Mouse (Mus musculus) midbrain, embryonic 10.5 days (tissue): Measurements from ENCODE around the gene Pcif1. TPM values are rescaled to one million over a fixed set of nuclear protein-coding genes. Genes with fewer than 3 reads are reported as not detected.

Experiments used
- DNase-seq: peaks from one replicate; pipeline ENCODE4 v3.0.0-alpha.2; 2017; ENCODE audit warnings: low spot score
- H3K27ac ChIP-seq: fragments of 300-500 bp; sonication (generic); replicated peaks from 2 replicates; pipeline ENCODE4 v1.5.1; 2016; ENCODE audit warnings: mild to moderate bottlenecking
- H3K27me3 ChIP-seq: fragments of 300-500 bp; sonication (generic); 2 replicates; pipeline ENCODE4 v1.6.1; 2016; ENCODE audit warnings: low read depth, mild to moderate bottlenecking; ENCODE audit not compliant: poor library complexity, severe bottlenecking
- H3K36me3 ChIP-seq: fragments of 300-500 bp; sonication (generic); 2 replicates; pipeline ENCODE4 v1.6.1; 2016; ENCODE audit warnings: mild to moderate bottlenecking, moderate library complexity
- H3K4me1 ChIP-seq: fragments of 300-500 bp; sonication (generic); 2 replicates; pipeline ENCODE4 v1.6.1; 2016
- H3K4me3 ChIP-seq: fragments of 300-500 bp; sonication (generic); 2 replicates; pipeline ENCODE4 v1.5.1; 2016; ENCODE audit warnings: mild to moderate bottlenecking, moderate library complexity
- H3K9me3 ChIP-seq: fragments of 300-500 bp; sonication (generic); replicated peaks from 2 replicates; pipeline ENCODE4 v1.6.1; 2016; ENCODE audit warnings: mild to moderate bottlenecking
- WGBS: fragments of 180-500 bp; shearing (Covaris S2); methylation state at CpG from one replicate; pipeline ENCODE4 v1.1.7; 2016; 5-methylcytosine and 5-hydroxymethylcytosine counted together
- polyA plus RNA-seq: library from polyadenylated mRNA; unstranded; fragments of >200 nt; fragmentation: Nextera tagmentation; extraction: Ambion mirVana; gene quantifications from 2 replicates; pipeline ENCODE4 v1.2.1, GENCODE M21; 2016

Pcif1 gene
- polyA plus RNA-seq, 1 experiment from 2014 or later = 73.8 TPM

DNA sequence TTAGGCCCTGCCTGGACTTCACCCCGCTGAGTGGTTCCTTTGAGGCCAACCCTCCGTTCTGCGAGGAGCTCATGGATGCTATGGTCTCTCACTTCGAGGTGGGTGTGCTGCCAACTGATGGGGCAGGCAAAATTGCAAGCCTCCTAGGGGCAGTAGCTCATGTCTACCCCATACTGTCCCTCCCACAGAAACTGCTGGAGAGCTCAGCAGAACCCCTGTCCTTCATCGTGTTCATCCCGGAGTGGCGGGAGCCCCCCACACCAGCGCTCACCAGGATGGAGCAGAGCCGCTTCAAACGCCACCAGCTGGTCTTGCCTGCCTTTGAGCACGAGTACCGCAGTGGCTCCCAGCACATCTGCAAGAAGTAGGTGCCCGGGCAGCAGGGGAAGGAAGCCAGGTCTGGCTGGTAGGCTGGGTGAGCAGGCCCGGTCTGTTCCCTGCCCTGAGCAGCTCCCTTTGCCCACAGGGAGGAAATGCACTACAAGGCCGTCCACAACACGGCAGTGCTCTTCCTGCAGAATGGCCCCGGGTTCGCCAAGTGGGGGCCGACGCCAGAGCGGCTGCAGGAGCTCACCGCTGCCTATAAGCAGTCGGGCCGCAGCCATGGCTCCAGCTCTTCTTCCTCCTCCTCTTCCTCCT is 11.4 kb downstream of the Pcif1 start:
- Histone ChIP-seq H3K9me3 (no peaks in the 10 kb centered on the region; the same call in 1 of the 2 replicates), H3K4me3 (no peak overlapping the region), H3K27me3 (no peaks in the 10 kb centered on the region), H3K4me1 (no peaks in the 10 kb centered on the region), H3K36me3 (peaks cover 100% of the 10 kb centered on the region), H3K27ac (no peak overlapping the region)
- no peak for DNase-seq
- 92% methylated on average over 24 of the region's 24 CpGs for WGBS

DNA sequence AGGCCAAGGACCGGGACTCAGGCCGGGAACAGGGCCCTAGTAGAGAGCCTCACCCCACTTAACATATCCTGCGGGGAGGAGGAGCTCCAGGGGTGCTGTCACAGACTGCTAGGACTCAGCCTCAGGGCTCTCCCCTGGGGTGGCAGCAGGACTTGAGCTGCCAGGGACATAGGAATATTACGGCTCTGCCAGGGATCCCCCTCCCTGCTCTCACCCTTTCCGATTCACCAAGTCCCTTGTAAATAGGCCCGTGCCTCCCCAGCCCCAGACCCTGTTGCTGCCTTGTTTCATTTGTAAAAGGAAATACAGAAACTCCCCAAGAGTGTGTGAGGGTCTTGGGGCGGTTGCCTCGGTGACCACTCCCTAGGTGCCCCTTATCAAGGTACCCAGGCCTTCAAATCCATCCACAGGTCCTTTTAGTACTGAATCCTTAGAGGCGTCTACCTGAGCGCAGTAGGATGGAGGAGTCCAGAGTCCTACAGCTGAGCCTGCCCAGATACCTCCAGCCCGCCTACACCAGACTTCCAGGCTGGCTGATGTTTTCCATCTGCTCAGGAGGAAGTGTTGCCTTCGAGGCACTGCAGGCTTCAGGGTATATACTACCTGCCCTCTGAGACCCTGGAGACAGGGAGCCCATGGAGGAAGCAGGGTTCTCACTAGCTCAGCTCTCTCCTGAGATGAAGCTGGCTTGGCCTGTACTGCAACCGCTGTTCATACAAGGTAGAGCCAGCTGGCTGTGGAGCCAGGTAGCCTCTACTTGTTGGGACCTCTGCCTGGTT is 12.1 kb downstream of the Pcif1 start:
- no peaks in the 10 kb centered on the region for H3K4me1 ChIP-seq
- H3K27me3 ChIP-seq = no peaks in the 10 kb centered on the region
- no peaks in the 10 kb centered on the region; the same call in 1 of the 2 replicates for H3K9me3 ChIP-seq
- H3K4me3 ChIP-seq = no peak overlapping the region
- H3K27ac ChIP-seq = no peak overlapping the region
- 87% methylated on average over 13 of the region's 13 CpGs for WGBS
- H3K36me3 ChIP-seq = peaks cover 100% of the 10 kb centered on the region
- DNase-seq = no peak

DNA sequence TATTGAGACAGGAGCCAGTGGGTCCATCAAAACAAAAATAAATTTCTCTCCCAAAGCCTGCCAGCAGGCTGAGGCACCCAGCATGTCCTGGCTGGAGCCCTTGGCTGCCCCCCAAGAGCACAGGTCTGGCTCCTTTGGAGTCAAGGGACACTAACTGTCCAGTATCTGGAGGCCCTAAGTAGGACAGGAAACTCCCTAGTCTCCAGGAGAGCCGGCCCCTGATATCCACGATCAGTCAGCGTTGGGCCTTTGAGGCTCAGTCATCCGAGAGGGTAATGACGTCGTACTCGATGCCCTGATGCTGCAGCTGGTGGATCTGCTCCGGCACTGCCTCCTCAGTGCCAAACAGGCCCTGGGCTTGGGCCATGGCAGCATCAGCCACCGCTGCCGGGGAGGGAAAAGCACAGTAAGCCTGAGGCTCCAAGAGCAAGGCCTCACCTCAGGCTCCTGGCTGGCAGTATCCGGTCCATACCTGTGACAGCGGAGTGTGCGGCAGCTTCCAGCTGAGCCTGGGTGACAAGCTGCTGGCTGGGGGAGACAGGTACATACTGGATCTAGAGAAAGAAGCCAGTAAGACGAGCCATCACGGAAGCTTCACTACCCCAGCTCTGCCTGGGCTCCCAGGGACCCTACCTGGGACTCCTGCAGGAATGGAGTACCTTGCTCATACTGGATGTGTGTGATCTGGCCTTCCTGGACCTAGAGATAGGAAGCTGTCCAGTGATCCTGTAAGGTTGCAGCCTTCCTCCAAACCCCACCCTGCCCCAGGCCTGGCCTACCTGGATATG is 13.0 kb downstream of the Pcif1 start:
- H3K9me3 ChIP-seq = no peaks in the 10 kb centered on the region; the same call in 1 of the 2 replicates
- H3K4me1 ChIP-seq = no peaks in the 10 kb centered on the region
- H3K27me3 ChIP-seq = no peaks in the 10 kb centered on the region
- peaks cover 100% of the 10 kb centered on the region for H3K36me3 ChIP-seq
- no peak overlapping the region for H3K27ac ChIP-seq
- WGBS = 93% methylated on average over 15 of the region's 15 CpGs
- no peak for DNase-seq
- no peak overlapping the region for H3K4me3 ChIP-seq

DNA sequence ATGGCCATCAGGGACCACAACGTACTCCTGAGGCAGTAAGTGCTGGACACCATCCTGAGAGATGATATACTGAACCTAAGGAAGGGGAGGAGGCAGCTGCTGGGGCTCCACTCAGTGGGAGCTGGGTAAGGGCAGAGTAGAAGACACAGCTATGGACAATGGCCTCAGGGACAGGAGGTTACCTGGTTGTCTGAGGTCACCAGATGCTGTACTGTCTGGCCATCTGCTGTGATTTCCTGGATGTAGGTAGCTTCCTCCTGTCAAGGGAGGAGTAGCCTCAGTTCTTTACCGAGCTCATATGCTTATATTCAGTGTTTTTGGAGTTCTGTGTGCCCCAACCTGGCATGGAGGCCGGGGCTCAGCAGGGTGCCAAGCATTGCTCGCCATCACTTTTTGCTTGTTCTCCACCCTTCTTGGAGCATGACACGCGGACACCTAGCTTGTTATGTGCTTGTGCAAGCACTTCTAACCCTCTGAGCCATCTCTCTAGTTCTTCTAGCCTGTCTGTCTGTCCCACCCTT is 13.7 kb downstream of the Pcif1 start:
- Histone ChIP-seq H3K4me1 (no peaks in the 10 kb centered on the region), H3K9me3 (no peaks in the 10 kb centered on the region; the same call in 1 of the 2 replicates), H3K4me3 (no peak overlapping the region), H3K27ac (no peak overlapping the region), H3K27me3 (no peaks in the 10 kb centered on the region), H3K36me3 (peaks cover 100% of the 10 kb centered on the region)
- 93% methylated on average over 6 of the region's 6 CpGs for WGBS
- DNase-seq = no peak

DNA sequence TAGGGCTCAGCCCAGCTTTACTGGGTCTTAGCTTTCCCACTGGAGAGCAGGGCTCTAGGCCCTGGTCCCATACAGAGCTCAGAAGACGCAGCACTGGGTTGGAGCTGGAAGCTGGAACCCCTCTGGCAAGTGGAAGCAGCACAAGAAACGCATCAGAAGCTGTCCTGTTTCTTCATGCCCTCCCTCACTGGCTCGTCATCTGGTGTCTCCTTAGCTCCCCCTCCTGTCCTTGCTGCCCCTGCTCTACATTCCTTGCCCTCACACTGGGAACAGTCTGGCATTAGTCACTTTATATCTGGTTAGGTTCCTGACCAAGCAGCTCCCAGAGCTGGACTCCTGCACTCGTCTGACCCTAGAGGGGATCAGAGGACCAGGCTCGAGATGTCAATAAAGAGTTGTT is 14.9 kb downstream of the Pcif1 start:
- Histone ChIP-seq H3K4me3 (no peak overlapping the region), H3K36me3 (peaks cover 100% of the 10 kb centered on the region), H3K27ac (no peak overlapping the region), H3K27me3 (no peaks in the 10 kb centered on the region), H3K9me3 (no peaks in the 10 kb centered on the region; the same call in 1 of the 2 replicates), H3K4me1 (no peaks in the 10 kb centered on the region)
- DNase-seq = no peak
- WGBS = 74% methylated on average over 5 of the region's 5 CpGs

DNA sequence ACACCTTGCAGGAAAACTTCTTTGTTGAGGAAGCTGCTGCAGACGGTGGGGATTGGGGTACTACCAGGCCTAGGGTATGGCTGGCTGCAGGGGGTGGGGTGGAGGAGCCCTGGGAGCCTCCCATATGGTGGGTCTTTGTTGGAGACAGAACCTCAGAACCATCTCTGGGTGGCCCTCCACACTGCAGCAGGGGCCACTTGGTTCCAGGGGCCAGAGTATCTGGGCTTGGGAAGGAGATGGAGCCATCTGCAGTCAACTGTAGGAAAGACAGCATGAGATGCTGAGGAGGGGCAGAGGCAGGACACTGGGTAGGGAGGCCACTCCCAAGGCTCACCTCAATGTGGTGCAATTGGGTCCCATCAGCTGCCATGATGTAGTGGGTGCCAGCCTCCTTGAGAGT is 15.5 kb downstream of the Pcif1 start:
- no peak overlapping the region for H3K27ac ChIP-seq
- H3K27me3 ChIP-seq = no peaks in the 10 kb centered on the region
- peaks cover 100% of the 10 kb centered on the region for H3K36me3 ChIP-seq
- H3K9me3 ChIP-seq = no peaks in the 10 kb centered on the region; the same call in 1 of the 2 replicates
- no peaks in the 10 kb centered on the region for H3K4me1 ChIP-seq
- 83% methylated on average over 1 of the region's 1 CpGs for WGBS
- no peak for DNase-seq
- H3K4me3 ChIP-seq = no peak overlapping the region

DNA sequence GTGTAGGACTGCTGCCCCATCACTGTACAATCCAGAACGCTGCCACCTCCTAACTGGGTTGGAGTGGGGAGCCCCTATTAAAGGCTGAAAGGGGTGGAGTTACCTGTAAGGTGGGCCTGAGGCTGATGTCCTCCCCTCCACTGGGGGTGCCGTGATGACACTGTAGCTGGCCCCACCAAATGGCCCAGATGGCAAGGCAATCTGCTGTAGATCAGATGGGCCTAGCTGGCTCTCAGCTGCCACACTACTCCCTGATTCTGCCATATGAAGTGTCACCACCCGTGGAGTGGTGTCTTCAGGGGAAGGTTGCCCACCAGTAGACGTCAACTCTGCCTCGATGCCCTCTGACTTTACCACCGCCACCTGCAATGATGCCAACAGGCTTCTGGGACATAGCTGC is 16.8 kb downstream of the Pcif1 start:
- Histone ChIP-seq H3K36me3 (peaks cover 100% of the 10 kb centered on the region), H3K27ac (no peak overlapping the region)
- 97% methylated on average over 6 of the region's 6 CpGs for WGBS

DNA sequence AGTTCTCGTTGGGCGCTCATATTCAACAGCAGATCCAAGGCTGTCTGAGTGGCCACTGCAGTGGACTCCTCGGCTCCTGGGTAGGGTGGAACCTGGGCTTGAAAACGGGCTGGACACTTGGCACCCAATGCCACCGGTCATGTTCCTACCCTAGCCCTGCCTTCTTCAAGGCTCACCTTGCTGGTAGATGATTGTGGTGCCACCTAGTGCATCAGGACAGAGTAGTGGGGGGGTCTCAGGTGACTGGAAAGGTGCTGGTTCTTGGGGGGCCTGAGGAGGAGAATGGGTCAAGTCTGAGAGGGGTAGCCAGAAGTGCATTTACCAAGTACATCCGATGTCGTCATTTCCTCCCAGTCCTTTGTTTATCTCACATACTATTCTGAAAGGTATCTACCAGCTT is 18.9 kb downstream of the Pcif1 start:
- Histone ChIP-seq H3K4me1 (peaks cover 7% of the 10 kb centered on the region; the same call in 1 of the 2 replicates), H3K4me3 (no peak overlapping the region), H3K9me3 (no peaks in the 10 kb centered on the region; the same call in 1 of the 2 replicates), H3K36me3 (peaks cover 100% of the 10 kb centered on the region), H3K27ac (no peak overlapping the region), H3K27me3 (no peaks in the 10 kb centered on the region)
- WGBS = 92% methylated on average over 7 of the region's 7 CpGs
- DNase-seq = no peak

More for the DNA sequence above, 16.8 kb downstream of the Pcif1 start:
- Histone ChIP-seq H3K9me3 (no peaks in the 10 kb centered on the region; the same call in 1 of the 2 replicates), H3K4me3 (no peak overlapping the region), H3K4me1 (no peaks in the 10 kb centered on the region), H3K27me3 (no peaks in the 10 kb centered on the region)
- DNase-seq = no peak

DNA sequence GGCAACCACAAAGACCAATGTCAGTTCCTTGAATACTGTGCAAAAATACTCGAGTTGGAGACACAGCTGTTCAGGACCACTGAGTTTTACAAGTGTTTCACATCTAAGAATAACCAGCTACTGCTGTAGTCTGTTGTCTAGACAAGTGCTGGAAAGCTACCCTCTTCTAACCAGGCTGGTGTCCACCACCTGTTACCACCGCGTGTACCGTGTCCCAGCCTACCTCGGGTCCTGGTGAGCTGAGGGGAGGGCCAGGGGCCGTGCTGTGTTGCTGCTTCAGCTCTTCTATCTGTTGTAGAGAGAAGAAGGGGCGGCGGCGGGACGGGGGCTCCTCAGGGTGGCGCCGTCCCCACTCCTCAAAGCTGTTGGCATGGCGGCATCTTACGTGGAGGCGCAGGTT is 19.9 kb downstream of the Pcif1 start:
- H3K4me1 ChIP-seq = peaks cover 8% of the 10 kb centered on the region; the same call in 1 of the 2 replicates
- H3K27ac ChIP-seq = no peak overlapping the region
- H3K9me3 ChIP-seq = no peaks in the 10 kb centered on the region; the same call in 1 of the 2 replicates
- H3K27me3 ChIP-seq = no peaks in the 10 kb centered on the region
- peaks cover 100% of the 10 kb centered on the region for H3K36me3 ChIP-seq
- H3K4me3 ChIP-seq = no peak overlapping the region
- WGBS = 93% methylated on average over 15 of the region's 15 CpGs
- no peak for DNase-seq

DNA sequence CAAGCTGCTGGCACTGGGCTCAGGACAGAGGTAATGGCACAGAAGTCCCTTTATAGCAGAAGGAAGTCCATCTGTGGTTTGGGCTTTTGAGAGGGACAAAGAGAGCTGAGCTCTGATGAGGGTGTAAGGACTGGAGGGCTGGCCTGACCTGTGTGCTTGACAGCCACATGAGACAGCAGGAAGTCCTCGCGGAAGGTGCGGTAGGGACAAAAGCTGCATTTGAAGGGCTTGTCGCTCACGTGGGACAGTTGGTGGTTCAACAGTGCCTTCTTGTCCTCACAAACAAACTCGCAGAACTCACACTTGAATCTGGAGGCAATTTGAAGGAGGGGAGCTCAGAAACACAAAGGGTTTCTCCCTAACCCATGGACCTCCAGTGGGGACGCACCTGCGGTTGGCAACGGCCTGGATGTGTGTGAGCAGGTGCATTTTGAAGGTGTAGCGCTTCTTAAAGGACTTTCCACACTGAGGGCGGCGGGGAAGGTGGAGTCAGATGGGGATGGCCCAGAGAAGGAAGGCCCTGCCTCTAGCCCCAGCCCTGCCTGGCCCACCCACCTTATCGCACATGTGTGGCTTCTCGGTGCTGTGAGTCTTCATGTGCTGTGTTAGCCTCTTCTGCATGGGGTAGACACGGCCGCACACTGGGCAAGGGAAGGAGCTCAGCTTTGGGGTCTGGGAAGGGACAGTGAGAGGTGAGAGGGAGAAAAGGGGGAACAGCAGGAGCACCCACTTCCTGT is 20.8 kb downstream of the Pcif1 start:
- H3K36me3 ChIP-seq = peaks cover 100% of the 10 kb centered on the region

DNA sequence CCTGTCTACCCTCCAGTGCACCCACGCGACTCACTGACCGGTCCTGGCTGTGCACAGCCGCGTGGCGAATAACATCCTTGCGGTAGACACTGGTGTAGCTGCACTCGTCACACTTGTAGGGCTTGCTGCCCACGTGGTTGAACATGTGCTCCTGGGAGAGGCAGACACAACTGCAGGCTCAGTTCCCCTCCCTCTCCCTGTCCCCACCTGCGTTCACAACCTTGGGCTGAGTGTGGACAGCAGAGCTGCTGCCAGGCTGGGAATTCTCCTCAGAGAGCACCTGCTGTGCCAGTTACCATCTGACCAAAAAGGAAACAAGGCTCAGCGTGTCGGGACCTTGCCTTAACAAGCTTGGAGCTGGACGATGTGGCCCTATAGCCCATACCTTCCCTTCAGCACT is 22.3 kb downstream of the Pcif1 start:
- 91% methylated on average over 13 of the region's 13 CpGs for WGBS
- H3K27me3 ChIP-seq = no peaks in the 10 kb centered on the region
- peaks cover 100% of the 10 kb centered on the region for H3K36me3 ChIP-seq
- no peak for DNase-seq
- H3K4me1 ChIP-seq = peaks cover 8% of the 10 kb centered on the region; the same call in 1 of the 2 replicates
- H3K9me3 ChIP-seq = peaks cover 8% of the 10 kb centered on the region
- H3K27ac ChIP-seq = no peak overlapping the region
- H3K4me3 ChIP-seq = no peak overlapping the region

More for the DNA sequence above, 20.8 kb downstream of the Pcif1 start:
- H3K27ac ChIP-seq = no peak overlapping the region
- H3K4me3 ChIP-seq = no peak overlapping the region
- 95% methylated on average over 16 of the region's 16 CpGs for WGBS
- H3K4me1 ChIP-seq = peaks cover 8% of the 10 kb centered on the region; the same call in 1 of the 2 replicates
- no peaks in the 10 kb centered on the region for H3K27me3 ChIP-seq
- H3K9me3 ChIP-seq = no peaks in the 10 kb centered on the region; the same call in 1 of the 2 replicates
- DNase-seq = no peak

DNA sequence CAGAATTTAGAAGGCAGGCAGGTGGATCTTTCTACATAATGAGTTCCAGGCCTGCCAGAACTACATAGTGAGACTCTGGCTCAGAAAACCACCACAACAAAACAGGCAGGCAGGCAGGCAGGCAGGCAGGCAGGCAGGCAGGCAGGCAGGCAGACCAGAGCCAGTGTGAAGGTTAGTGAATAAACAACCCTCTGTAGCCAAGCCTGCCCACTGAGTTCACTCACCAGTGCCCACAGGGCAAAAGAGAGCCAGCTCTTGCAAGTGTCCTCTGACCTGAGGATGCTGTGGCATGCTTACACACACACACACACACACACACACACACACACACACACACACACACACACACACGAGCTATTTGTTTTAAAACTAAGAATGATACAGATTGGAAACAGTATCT is 24.4 kb downstream of the Pcif1 start:
- WGBS = 80% methylated on average over 1 of the region's 1 CpGs
- H3K4me1 ChIP-seq = peaks cover 8% of the 10 kb centered on the region; the same call in 1 of the 2 replicates
- H3K27me3 ChIP-seq = no peaks in the 10 kb centered on the region
- no peak for DNase-seq
- H3K4me3 ChIP-seq = no peak overlapping the region
- H3K9me3 ChIP-seq = peaks cover 11% of the 10 kb centered on the region
- H3K36me3 ChIP-seq = peaks cover 100% of the 10 kb centered on the region
- H3K27ac ChIP-seq = no peak overlapping the region
